Mouse (Mus musculus): ENCODE data around the gene Gpr18.

GRCm38 (mm10) chr14:121927451-121927850, 11.9 kb upstream of the Gpr18 start:
- TF ChIP-seq GATA1 (IDR thresholded peaks at IDR 0.05; ENCODE audit: low read length) (no peak), TAL1 (IDR thresholded peaks at IDR 0.05; ENCODE audit: low read length) (no peak)
